Mouse (Mus musculus) liver, postnatal 0 days (tissue): ENCODE measurements at regions not wholly inside any gene's neighbourhood (a gene's known extent, or its start where the extent isn't known, plus 50 kb on each side); places are given as distances from the start of the nearest gene placed in this dataset.

Experiments used
- CTCF ChIP-seq: sonication (generic); IDR thresholded peaks from 2 replicates; pipeline ENCODE4 v1.5.1; 2016; ENCODE audit warnings: antibody characterized with exemption, low read depth
- EP300 ChIP-seq: IDR thresholded peaks from 2 replicates; pipeline ENCODE4 v1.6.1; 2016; ENCODE audit warnings: antibody characterized with exemption, low read depth, mild to moderate bottlenecking

DNA sequence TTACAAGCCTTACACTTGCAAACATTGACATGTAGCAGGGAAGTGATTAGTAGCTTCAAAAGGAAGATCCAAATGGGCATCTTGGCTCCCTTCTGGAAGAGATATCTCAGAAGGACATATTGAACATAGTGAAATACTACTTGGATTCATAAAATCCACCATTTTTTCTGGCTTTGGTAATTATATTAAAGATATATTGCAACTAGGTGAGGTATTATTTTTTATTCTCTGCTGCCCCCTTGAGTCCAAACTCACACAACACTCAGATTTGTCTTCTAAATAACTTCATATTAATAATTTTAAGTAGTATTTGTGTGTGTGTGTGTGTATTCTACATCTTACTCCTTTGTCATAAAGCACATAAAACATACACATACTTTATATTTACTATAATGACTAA, 588.5 kb downstream of the 4930447F04Rik start:
- TF ChIP-seq EP300, result no peak
- no peak for TF ChIP-seq CTCF
